Comparison of ENCODE assay signal across 9 mouse cellular contexts in the genomic region with DNA sequence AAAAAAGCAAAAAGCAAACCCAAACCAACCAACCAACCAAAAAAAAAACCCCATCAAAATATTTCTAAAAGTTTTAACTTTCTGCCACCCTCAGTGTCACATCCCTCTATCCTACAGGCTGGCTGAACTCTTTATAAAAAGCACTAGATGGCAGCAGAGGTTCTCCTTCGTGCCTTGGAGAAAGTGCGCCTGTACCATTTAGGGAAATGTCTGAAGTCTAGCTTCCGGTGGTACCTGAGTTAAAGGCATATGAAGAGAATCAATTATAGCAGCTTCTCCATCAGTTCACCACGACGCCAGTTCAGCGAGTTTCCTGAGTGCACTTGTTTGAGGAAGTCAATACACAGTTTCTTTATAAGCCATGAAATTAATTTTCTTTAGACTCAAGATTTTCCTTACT.
DNase-seq lines count a peak whose midpoint lies in the region; ATAC-seq and TF ChIP-seq lines count a peak whose summit lies in the region.
"Had no signal": no experiment of that assay in that cellular context is flagged by ENCODE, and none has a peak within 500 bp of the region (broad histone marks: within the 10 kb centered on the region; RNA-seq: fewer than 3 reads in every experiment).

No protein-coding gene starts in this region.

- no peak overlapping the region for H3K4me2 ChIP-seq in intestine, postnatal 0 days (replicated peaks; ENCODE audit: low read depth)
- no peak overlapping the region for H3K4me2 ChIP-seq in intestine, embryonic 15.5 days (replicated peaks)
- no peak overlapping the region for H3K4me2 ChIP-seq in embryonic facial prominence, embryonic 11.5 days (ENCODE audit: low read depth, low read length)
- no peak overlapping the region for H3K4me2 ChIP-seq in limb, embryonic 14.5 days (replicated peaks; ENCODE audit: low read depth, low read length, severe bottlenecking)
- H3K4me2 ChIP-seq: liver, embryonic 15.5 days had no signal

- TF ChIP-seq CTCF in intestine, postnatal 0 days (IDR thresholded peaks at IDR 0.05; ENCODE audit: low read depth), result peak; percentile 80

- no peak for TF ChIP-seq POLR2A in limb, embryonic 14.5 days (IDR thresholded peaks at IDR 0.05; ENCODE audit: borderline replicate concordance, extremely low read depth, insufficient read depth, insufficient read length)

- H3K36me3 ChIP-seq in intestine, postnatal 0 days (ENCODE audit: control insufficient read depth, insufficient read depth), result no peaks in the 10 kb centered on the region
- H3K36me3 ChIP-seq in intestine, embryonic 15.5 days, result no peaks in the 10 kb centered on the region
- no peaks in the 10 kb centered on the region for H3K36me3 ChIP-seq in embryonic facial prominence, embryonic 11.5 days (replicated peaks; ENCODE audit: control insufficient read depth, insufficient read depth, low read depth, low read length)
- no peaks in the 10 kb centered on the region for H3K36me3 ChIP-seq in limb, embryonic 14.5 days (ENCODE audit: control insufficient read depth, insufficient read depth, low read length)
- H3K36me3 ChIP-seq: liver, embryonic 15.5 days had no signal

- no peak overlapping the region for H3K4me3 ChIP-seq in intestine, postnatal 0 days (ENCODE audit: low read depth, low read length)
- no peak overlapping the region for H3K4me3 ChIP-seq in intestine, embryonic 15.5 days (replicated peaks)
- H3K4me3 ChIP-seq in embryonic facial prominence, embryonic 11.5 days (ENCODE audit: low read depth, low read length), result no peak overlapping the region
- H3K4me3 ChIP-seq in limb, embryonic 14.5 days (replicated peaks; ENCODE audit: low read length), result no peak overlapping the region
- H3K4me3 ChIP-seq: liver, embryonic 15.5 days had no signal

- no peak for ATAC-seq in intestine, postnatal 0 days
- no peak for ATAC-seq in intestine, embryonic 15.5 days
- peak; percentile 70; the same call in 1 of the 2 replicates for ATAC-seq in embryonic facial prominence, embryonic 11.5 days (replicated peaks; ENCODE audit: insufficient number of reproducible peaks, low FRiP score, low TSS enrichment, low read depth)
- ATAC-seq in limb, embryonic 14.5 days (ENCODE audit: low FRiP score, low read depth), result no peak

- no peaks in the 10 kb centered on the region for H3K9me3 ChIP-seq in intestine, postnatal 0 days (ENCODE audit: control insufficient read depth)
- H3K9me3 ChIP-seq in intestine, embryonic 15.5 days, result no peaks in the 10 kb centered on the region
- H3K9me3 ChIP-seq in embryonic facial prominence, embryonic 11.5 days (replicated peaks; ENCODE audit: control insufficient read depth, low read length), result no peaks in the 10 kb centered on the region
- no peaks in the 10 kb centered on the region for H3K9me3 ChIP-seq in limb, embryonic 14.5 days (ENCODE audit: control insufficient read depth, low read length)
- H3K9me3 ChIP-seq: liver, embryonic 15.5 days had no signal

- H3K4me1 ChIP-seq in intestine, postnatal 0 days (replicated peaks; ENCODE audit: control insufficient read depth, insufficient read depth, low read length), result no peaks in the 10 kb centered on the region
- H3K4me1 ChIP-seq in intestine, embryonic 15.5 days (replicated peaks), result no peaks in the 10 kb centered on the region
- no peaks in the 10 kb centered on the region for H3K4me1 ChIP-seq in embryonic facial prominence, embryonic 11.5 days (ENCODE audit: control insufficient read depth, insufficient read depth, low read length)
- H3K4me1 ChIP-seq in limb, embryonic 14.5 days (ENCODE audit: control insufficient read depth, insufficient read depth, low read length), result no peaks in the 10 kb centered on the region
- H3K4me1 ChIP-seq: liver, embryonic 15.5 days had no signal

- DNase-seq in 3T3-L1 (ENCODE audit: low read depth, low spot score) (peak; percentile 75), ES-CJ7 (ENCODE audit: low read depth, low spot score) (peak; percentile 58)
- peak; percentile 80 for DNase-seq in embryonic facial prominence, embryonic 11.5 days (ENCODE audit: low spot score)
- DNase-seq in limb, embryonic 14.5 days (ENCODE audit: low spot score), result peak; percentile 27
- no peak for DNase-seq in yolk sac, embryonic 10.5 days (ENCODE audit: low spot score)
- DNase-seq in adrenal gland, adult 18-20 months (ENCODE audit: low spot score in 2 of 2), result no peak

- no peaks in the 10 kb centered on the region for H3K27me3 ChIP-seq in intestine, postnatal 0 days (replicated peaks; ENCODE audit: control insufficient read depth, insufficient read depth, low read length)
- H3K27me3 ChIP-seq in intestine, embryonic 15.5 days (replicated peaks), result no peaks in the 10 kb centered on the region
- H3K27me3 ChIP-seq in embryonic facial prominence, embryonic 11.5 days (ENCODE audit: control insufficient read depth, insufficient read depth, low read length), result no peaks in the 10 kb centered on the region
- no peaks in the 10 kb centered on the region for H3K27me3 ChIP-seq in limb, embryonic 14.5 days (ENCODE audit: control insufficient read depth, insufficient read depth, low read length)
- H3K27me3 ChIP-seq: liver, embryonic 15.5 days had no signal

- H3K27ac ChIP-seq in intestine, postnatal 0 days (ENCODE audit: low read depth, low read length), result no peak overlapping the region
- no peak overlapping the region for H3K27ac ChIP-seq in intestine, embryonic 15.5 days
- H3K27ac ChIP-seq in embryonic facial prominence, embryonic 11.5 days (replicated peaks; ENCODE audit: low read depth, low read length), result no peak overlapping the region
- no peak overlapping the region for H3K27ac ChIP-seq in limb, embryonic 14.5 days (replicated peaks; ENCODE audit: low read depth, low read length)
- H3K27ac ChIP-seq: liver, embryonic 15.5 days had no signal

- WGBS in intestine, postnatal 0 days, result 10% methylated on average over 6 of the region's 6 CpGs
- WGBS in intestine, embryonic 15.5 days, result 13% methylated on average over 6 of the region's 6 CpGs
- WGBS in embryonic facial prominence, embryonic 11.5 days, result 10% methylated on average over 6 of the region's 6 CpGs
- WGBS in limb, embryonic 14.5 days, result 4% methylated on average over 6 of the region's 6 CpGs

- no peak overlapping the region for H3K9ac ChIP-seq in intestine, postnatal 0 days (ENCODE audit: low read depth, low read length)
- H3K9ac ChIP-seq in intestine, embryonic 15.5 days, result no peak overlapping the region
- H3K9ac ChIP-seq in embryonic facial prominence, embryonic 11.5 days (replicated peaks; ENCODE audit: low read length), result no peak overlapping the region
- no peak overlapping the region for H3K9ac ChIP-seq in limb, embryonic 14.5 days (ENCODE audit: low read depth, low read length, severe bottlenecking)
- H3K9ac ChIP-seq: liver, embryonic 15.5 days had no signal

Comparison
In these comparisons a context has a peak if more than half of its experiments do, and no peak if none do; other contexts are left out.
1. DNase-seq: peak in 3T3-L1 (single experiment), ES-CJ7 (single experiment), embryonic facial prominence, embryonic 11.5 days (single experiment) and limb, embryonic 14.5 days (single experiment); none in yolk sac, embryonic 10.5 days (single experiment) and adrenal gland, adult 18-20 months (0 of 2).